ENCODE assay signal across 8 mouse cellular contexts in the genomic region with DNA sequence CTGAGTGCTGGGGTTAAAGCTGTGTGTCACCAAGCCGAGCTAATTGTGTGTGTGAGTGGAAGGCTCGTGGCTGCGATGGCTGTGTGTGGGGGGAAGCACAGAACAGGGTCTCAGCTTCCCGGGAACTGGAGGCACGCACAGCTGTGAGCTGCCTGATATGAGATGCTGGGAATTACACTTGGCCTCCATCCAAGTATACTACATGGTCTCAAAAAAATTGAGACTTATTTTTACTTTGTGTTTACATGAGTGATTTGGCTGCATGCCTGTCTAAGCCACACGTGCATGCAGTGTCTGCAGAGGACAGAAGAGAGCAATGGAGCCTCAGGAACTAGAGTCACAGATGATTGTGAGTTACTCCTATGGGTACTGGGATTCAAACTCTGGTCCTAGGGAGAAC. TPM values are rescaled to one million over a fixed set of nuclear protein-coding genes. Genes with fewer than 3 reads are reported as not detected.
DNase-seq lines count a peak whose midpoint lies in the region; ATAC-seq lines count a peak whose summit lies in the region.

No protein-coding gene starts in this region.

- intact Hi-C loops in left cerebral cortex, postnatal 14 days (cut with DNase I) = loop anchor here (10.0 kb wide), 1 partner anchor 825 kb away; no protein-coding TSS in a partner anchor

- peak; percentile 63 to 90 for DNase-seq in left cerebral cortex, postnatal 14 days (ENCODE audit: low spot score in 2 of 2)
- no peak for DNase-seq in left cerebral cortex, adult 8-10 months (ENCODE audit: low spot score in 2 of 2)
- no peak for DNase-seq in adrenal gland, postnatal 14 days
- DNase-seq in embryo, embryonic 10.5 days (ENCODE audit: low spot score) = no peak
- DNase-seq in c-Kit-positive CD71-positive TER-119-positive erythroid progenitor cells, embryonic 14.5 days (ENCODE audit: low spot score) = no peak

- peak overlapping the region; percentile 72 for H3K27ac ChIP-seq in forebrain, embryonic 13.5 days
- H3K27ac ChIP-seq in hindbrain, embryonic 12.5 days = peak overlapping the region; percentile 40; the same call in 1 of the 2 replicates
- peak overlapping the region; percentile 64 for H3K27ac ChIP-seq in midbrain, embryonic 16.5 days (ENCODE audit: low read length)

- no peak overlapping the region for H3K9ac ChIP-seq in forebrain, embryonic 13.5 days
- no peak overlapping the region for H3K9ac ChIP-seq in hindbrain, embryonic 12.5 days
- no peak overlapping the region for H3K9ac ChIP-seq in midbrain, embryonic 16.5 days (ENCODE audit: low read depth, low read length)

- H3K4me1 ChIP-seq in forebrain, embryonic 13.5 days = peaks cover 31% of the 10 kb centered on the region; the same call in 1 of the 2 replicates
- peaks cover 11% of the 10 kb centered on the region for H3K4me1 ChIP-seq in hindbrain, embryonic 12.5 days
- peaks cover 5% of the 10 kb centered on the region; the same call in 1 of the 2 replicates for H3K4me1 ChIP-seq in midbrain, embryonic 16.5 days (ENCODE audit: control insufficient read depth, insufficient read depth, low read length)

- H3K9me3 ChIP-seq in forebrain, embryonic 13.5 days (replicated peaks) = no peaks in the 10 kb centered on the region
- H3K9me3 ChIP-seq in hindbrain, embryonic 12.5 days (replicated peaks) = no peaks in the 10 kb centered on the region
- no peaks in the 10 kb centered on the region for H3K9me3 ChIP-seq in midbrain, embryonic 16.5 days (replicated peaks; ENCODE audit: control insufficient read depth, low read length, poor library complexity, severe bottlenecking)

- H3K4me3 ChIP-seq in forebrain, embryonic 13.5 days = no peak overlapping the region
- H3K4me3 ChIP-seq in hindbrain, embryonic 12.5 days = no peak overlapping the region
- H3K4me3 ChIP-seq in midbrain, embryonic 16.5 days (ENCODE audit: low read depth, low read length) = no peak overlapping the region

- WGBS in forebrain, embryonic 13.5 days = 11% methylated on average over 6 of the region's 6 CpGs
- 45% methylated on average over 6 of the region's 6 CpGs for WGBS in hindbrain, embryonic 12.5 days
- WGBS in midbrain, embryonic 16.5 days = 21% methylated on average over 6 of the region's 6 CpGs

- ATAC-seq in forebrain, embryonic 13.5 days = peak; percentile 87
- peak; percentile 46 for ATAC-seq in hindbrain, embryonic 12.5 days (ENCODE audit: low FRiP score)
- ATAC-seq in midbrain, embryonic 16.5 days = peak; percentile 82

- H3K4me2 ChIP-seq in forebrain, embryonic 13.5 days = no peak overlapping the region
- no peak overlapping the region for H3K4me2 ChIP-seq in hindbrain, embryonic 12.5 days (replicated peaks)
- no peak overlapping the region for H3K4me2 ChIP-seq in midbrain, embryonic 16.5 days (ENCODE audit: low read length)

- H3K27me3 ChIP-seq in forebrain, embryonic 13.5 days = no peaks in the 10 kb centered on the region
- no peaks in the 10 kb centered on the region for H3K27me3 ChIP-seq in hindbrain, embryonic 12.5 days
- no peaks in the 10 kb centered on the region for H3K27me3 ChIP-seq in midbrain, embryonic 16.5 days (ENCODE audit: control insufficient read depth, insufficient read depth, low read depth, low read length)

- H3K36me3 ChIP-seq in forebrain, embryonic 13.5 days (ENCODE audit: poor library complexity, severe bottlenecking) = peaks cover 36% of the 10 kb centered on the region
- peaks cover 36% of the 10 kb centered on the region for H3K36me3 ChIP-seq in hindbrain, embryonic 12.5 days
- peaks cover 14% of the 10 kb centered on the region for H3K36me3 ChIP-seq in midbrain, embryonic 16.5 days (ENCODE audit: control insufficient read depth, insufficient read depth, low read length)

RNA-seq across cellular contexts. Expression of gene Hnrnpdl, which starts 9.4 kb away (rescaled TPM):
- 100 to 1,000 TPM; 141 to 169 TPM for total RNA-seq in left cerebral cortex, postnatal 14 days (2021)
- 100 to 1,000 TPM; 163 to 200 (median 198) TPM for total RNA-seq in left cerebral cortex, adult 8-10 months (2022)
- polyA plus RNA-seq in forebrain, embryonic 13.5 days (2015; fragmentation: Nextera tagmentation; extraction: Ambion mirVana) = 260 and 282 TPM in 2 replicates
- polyA plus RNA-seq in hindbrain, embryonic 12.5 days (2016; fragmentation: Nextera tagmentation; extraction: Ambion mirVana) = 258 and 273 TPM in 2 replicates
- polyA plus RNA-seq in midbrain, embryonic 16.5 days (2015; fragmentation: Nextera tagmentation; extraction: Ambion mirVana) = 199 and 210 TPM in 2 replicates
- total RNA-seq in adrenal gland, postnatal 14 days (2021) = 110 and 137 TPM in 2 replicates

RNA-seq across cellular contexts. Expression of gene Enoph1, which starts 9.7 kb away (rescaled TPM):
- 10 to 100 TPM; 50.0 to 52.6 TPM for total RNA-seq in left cerebral cortex, postnatal 14 days (2021)
- 10 to 100 TPM; 47.3 to 54.4 (median 52.2) TPM for total RNA-seq in left cerebral cortex, adult 8-10 months (2022)
- 47.8 and 49.2 TPM in 2 replicates for polyA plus RNA-seq in forebrain, embryonic 13.5 days (2015; fragmentation: Nextera tagmentation; extraction: Ambion mirVana)
- 38.0 and 39.2 TPM in 2 replicates for polyA plus RNA-seq in hindbrain, embryonic 12.5 days (2016; fragmentation: Nextera tagmentation; extraction: Ambion mirVana)
- 57.4 and 61.3 TPM in 2 replicates for polyA plus RNA-seq in midbrain, embryonic 16.5 days (2015; fragmentation: Nextera tagmentation; extraction: Ambion mirVana)
- total RNA-seq in adrenal gland, postnatal 14 days (2021) = 25.3 and 29.6 TPM in 2 replicates

RNA-seq across cellular contexts. Expression of gene 4930524J08Rik, which starts 51.2 kb away (rescaled TPM):
- total RNA-seq in left cerebral cortex, postnatal 14 days (2021) = 1 to 10 TPM; 2.2 to 3.5 TPM
- 1 to 10 TPM; 1.1 to 3.3 (median 1.6) TPM for total RNA-seq in left cerebral cortex, adult 8-10 months (2022)
- 3.1 and 3.4 TPM in 2 replicates for polyA plus RNA-seq in forebrain, embryonic 13.5 days (2015; fragmentation: Nextera tagmentation; extraction: Ambion mirVana)
- polyA plus RNA-seq in hindbrain, embryonic 12.5 days (2016; fragmentation: Nextera tagmentation; extraction: Ambion mirVana) = 2.0 and 2.7 TPM in 2 replicates
- polyA plus RNA-seq in midbrain, embryonic 16.5 days (2015; fragmentation: Nextera tagmentation; extraction: Ambion mirVana) = 2.2 and 2.5 TPM in 2 replicates
- 3.1 and 4.1 TPM in 2 replicates for total RNA-seq in adrenal gland, postnatal 14 days (2021)

RNA-seq across cellular contexts. Expression of gene Hnrnpd, which starts 51.3 kb away (rescaled TPM):
- 100 to 1,000 TPM; 189 to 204 TPM for total RNA-seq in left cerebral cortex, postnatal 14 days (2021)
- 100 to 1,000 TPM; 182 to 239 (median 222) TPM for total RNA-seq in left cerebral cortex, adult 8-10 months (2022)
- 119 and 189 TPM in 2 replicates for polyA plus RNA-seq in forebrain, embryonic 13.5 days (2015; fragmentation: Nextera tagmentation; extraction: Ambion mirVana)
- 445 and 497 TPM in 2 replicates for polyA plus RNA-seq in hindbrain, embryonic 12.5 days (2016; fragmentation: Nextera tagmentation; extraction: Ambion mirVana)
- 96.2 and 121 TPM in 2 replicates for polyA plus RNA-seq in midbrain, embryonic 16.5 days (2015; fragmentation: Nextera tagmentation; extraction: Ambion mirVana)
- 175 and 223 TPM in 2 replicates for total RNA-seq in adrenal gland, postnatal 14 days (2021)

Comparison
In these comparisons a context has a peak if more than half of its experiments do, and no peak if none do; other contexts are left out.
1. DNase-seq: peak in left cerebral cortex, postnatal 14 days (2 of 2); none in left cerebral cortex, adult 8-10 months (0 of 2), adrenal gland, postnatal 14 days (single experiment), embryo, embryonic 10.5 days (single experiment) and c-Kit-positive CD71-positive TER-119-positive erythroid progenitor cells, embryonic 14.5 days (single experiment).
2. Peak in every context shown above with its lines, with median percentiles within 50 percentile points of each other: ATAC-seq and H3K27ac ChIP-seq.